Mouse (Mus musculus): ENCODE data around the gene Zfp142. TPM values are rescaled to one million over a fixed set of nuclear protein-coding genes. Genes with fewer than 3 reads are reported as not detected.

The Zfp142 gene
- total and polyA plus RNA-seq, 2 experiments from 2014 or later, result 2.0 to 6.8 TPM

DNA sequence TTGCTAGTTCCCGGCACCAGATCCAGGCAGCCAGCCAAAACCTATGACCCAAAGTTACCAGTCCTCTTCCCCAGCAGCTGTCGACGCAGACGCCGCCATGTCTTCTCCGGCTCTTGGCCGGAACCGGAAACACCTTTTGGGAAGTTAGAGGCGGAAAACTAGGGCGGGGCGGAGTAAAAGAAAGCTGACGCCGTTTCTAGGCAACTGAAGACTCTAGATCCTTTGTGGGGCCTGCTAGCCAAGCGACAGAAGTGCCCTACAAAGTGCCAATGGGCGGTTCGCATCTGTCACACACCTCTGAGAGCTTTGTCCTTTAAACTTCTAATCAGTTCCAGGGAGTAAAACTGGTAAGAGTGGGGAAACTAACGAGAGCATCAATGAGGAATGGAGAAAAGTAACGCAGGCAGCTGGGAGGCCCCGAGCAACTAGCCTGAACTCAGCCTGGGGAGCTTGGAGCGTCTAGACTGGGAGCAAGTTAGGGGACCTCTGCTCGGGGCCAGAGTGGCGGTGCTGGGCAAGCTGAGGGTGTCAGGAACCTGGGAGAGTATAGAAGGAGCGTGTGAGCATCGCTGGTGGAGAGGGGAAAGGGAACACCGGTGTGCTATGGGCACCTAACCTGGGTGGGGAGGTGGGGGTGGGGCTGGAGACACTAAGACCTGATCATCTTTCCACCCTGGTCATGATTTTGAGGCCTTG is 13.4 kb upstream of the Zfp142 start, which contains the start of the genes Rnf25 and Stk36:
Rnf25 (minus strand) TSS at position 131 of the 696 bp plus-strand sequence.
Stk36 (plus strand) TSS at position 179 of the 696 bp plus-strand sequence.
- 7% methylated on average over 25 of the region's 25 CpGs for WGBS
- peak; percentile 96 for DNase-seq (ENCODE audit: low spot score)
- H3K4me3 ChIP-seq (ENCODE audit: low read depth, low read length), result peak within 1 kb of the TSS; percentile 78
- H3K4me1 ChIP-seq (ENCODE audit: control insufficient read depth, insufficient read depth), result peaks cover 10% of the 10 kb centered on the region; the same call in 1 of the 2 replicates
- TF ChIP-seq EP300 (IDR thresholded peaks at IDR 0.05; ENCODE audit: low read depth), result no peak
- no peak for TF ChIP-seq CTCF (IDR thresholded peaks at IDR 0.05; ENCODE audit: low read depth)
- H3K4me2 ChIP-seq (ENCODE audit: low read depth, low read length), result peak within 1 kb of the TSS; percentile 80
- H3K36me3 ChIP-seq (replicated peaks; ENCODE audit: control insufficient read depth, insufficient read depth, low read length), result peaks cover 19% of the 10 kb centered on the region
- H3K27me3 ChIP-seq (ENCODE audit: control insufficient read depth, insufficient read depth, low read length), result no peaks in the 10 kb centered on the region
- peak; percentile 93 for ATAC-seq (ENCODE audit: insufficient read depth, low read depth)
- peak within 1 kb of the TSS; percentile 70 for H3K9ac ChIP-seq (replicated peaks; ENCODE audit: low read depth, low read length)
- H3K27ac ChIP-seq (ENCODE audit: low read depth), result peak within 1 kb of the TSS; percentile 69
- H3K9me3 ChIP-seq (replicated peaks; ENCODE audit: control insufficient read depth, low read length), result no peaks in the 10 kb centered on the region

DNA sequence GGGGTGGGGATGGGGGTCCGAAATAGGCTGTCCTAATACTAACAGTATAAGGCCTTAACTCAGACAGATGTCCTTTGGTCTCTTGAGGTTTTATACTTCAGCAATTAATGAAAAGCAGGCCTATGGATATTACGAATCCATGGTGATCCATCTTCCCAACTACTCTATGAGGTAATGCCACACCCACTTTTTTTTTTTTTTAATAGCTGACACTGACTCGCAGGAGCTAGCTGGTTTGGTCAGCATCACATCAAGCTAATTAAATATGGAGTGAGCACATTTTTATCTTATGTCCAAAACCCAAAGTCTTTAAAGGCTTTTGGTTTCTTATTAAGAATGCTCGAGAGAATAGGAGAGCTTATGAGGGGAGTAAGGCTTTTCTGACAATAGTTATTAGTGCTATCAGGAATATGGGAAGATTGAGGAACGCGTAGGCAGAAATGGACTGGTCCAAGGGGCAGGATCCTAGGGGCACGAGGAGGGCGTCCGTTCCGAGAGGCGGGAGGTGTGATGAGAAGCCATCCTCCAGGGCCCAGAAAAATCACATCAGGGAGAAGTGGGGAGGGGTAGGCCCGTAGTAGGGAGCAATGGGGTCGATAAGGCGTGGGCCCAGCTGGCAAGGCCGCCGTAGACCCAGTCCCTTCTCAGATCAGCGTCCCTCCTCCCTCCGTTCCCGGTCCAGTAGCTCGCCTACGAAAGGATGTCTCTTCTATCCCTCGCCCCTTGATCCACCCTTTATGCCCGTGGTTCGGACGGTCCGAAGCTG is 12.6 kb upstream of the Zfp142 start:
- H3K27me3 ChIP-seq (ENCODE audit: control insufficient read depth, insufficient read depth, low read length), result no peaks in the 10 kb centered on the region
- no peak for DNase-seq (ENCODE audit: low spot score)
- H3K9me3 ChIP-seq (replicated peaks; ENCODE audit: control insufficient read depth, low read length), result no peaks in the 10 kb centered on the region
- peak overlapping the region; percentile 78 for H3K4me3 ChIP-seq (ENCODE audit: low read depth, low read length)
- H3K36me3 ChIP-seq (replicated peaks; ENCODE audit: control insufficient read depth, insufficient read depth, low read length), result peaks cover 24% of the 10 kb centered on the region
- TF ChIP-seq CTCF (IDR thresholded peaks at IDR 0.05; ENCODE audit: low read depth), result no peak
- no peak for TF ChIP-seq EP300 (IDR thresholded peaks at IDR 0.05; ENCODE audit: low read depth)
- H3K9ac ChIP-seq (replicated peaks; ENCODE audit: low read depth, low read length), result peak overlapping the region; percentile 70
- 8% methylated on average over 26 of the region's 26 CpGs for WGBS
- peak overlapping the region; percentile 69 for H3K27ac ChIP-seq (ENCODE audit: low read depth)
- peaks cover 10% of the 10 kb centered on the region; the same call in 1 of the 2 replicates for H3K4me1 ChIP-seq (ENCODE audit: control insufficient read depth, insufficient read depth)
- peak; percentile 64 for ATAC-seq (ENCODE audit: insufficient read depth, low read depth)
- H3K4me2 ChIP-seq (ENCODE audit: low read depth, low read length), result peak overlapping the region; percentile 80

DNA sequence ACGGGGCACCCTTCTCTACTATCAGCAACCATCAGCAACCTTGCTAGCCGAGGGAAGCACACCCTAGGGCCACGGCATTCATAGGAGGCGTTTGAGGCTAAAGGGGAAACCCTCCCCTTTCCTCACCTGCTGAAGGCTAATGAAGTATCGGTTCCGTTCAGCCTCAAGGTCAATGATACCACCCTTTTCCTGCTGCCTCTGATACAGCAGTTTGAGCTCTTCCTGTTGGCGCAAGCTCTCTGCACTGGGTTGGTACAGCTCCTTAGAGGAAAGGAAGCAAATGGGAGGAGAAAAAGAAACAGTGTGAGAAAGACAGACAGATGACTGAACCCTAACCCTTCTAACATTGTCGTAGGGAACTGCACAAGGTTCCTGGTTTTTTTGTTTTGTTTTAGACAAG is 6.4 kb upstream of the Zfp142 start:
- H3K27me3 ChIP-seq (ENCODE audit: control insufficient read depth, insufficient read depth, low read length), result no peaks in the 10 kb centered on the region
- no peak overlapping the region for H3K4me2 ChIP-seq (ENCODE audit: low read depth, low read length)
- no peak overlapping the region for H3K9ac ChIP-seq (replicated peaks; ENCODE audit: low read depth, low read length)
- WGBS, result 72% methylated on average over 8 of the region's 8 CpGs
- ATAC-seq (ENCODE audit: insufficient read depth, low read depth) (no peak), DNase-seq (ENCODE audit: low spot score) (no peak)
- TF ChIP-seq CTCF (IDR thresholded peaks at IDR 0.05; ENCODE audit: low read depth), result no peak
- no peaks in the 10 kb centered on the region for H3K4me1 ChIP-seq (ENCODE audit: control insufficient read depth, insufficient read depth)
- H3K4me3 ChIP-seq (ENCODE audit: low read depth, low read length), result no peak overlapping the region
- no peaks in the 10 kb centered on the region for H3K9me3 ChIP-seq (replicated peaks; ENCODE audit: control insufficient read depth, low read length)
- H3K27ac ChIP-seq (ENCODE audit: low read depth), result no peak overlapping the region
- peaks cover 71% of the 10 kb centered on the region for H3K36me3 ChIP-seq (replicated peaks; ENCODE audit: control insufficient read depth, insufficient read depth, low read length)

DNA sequence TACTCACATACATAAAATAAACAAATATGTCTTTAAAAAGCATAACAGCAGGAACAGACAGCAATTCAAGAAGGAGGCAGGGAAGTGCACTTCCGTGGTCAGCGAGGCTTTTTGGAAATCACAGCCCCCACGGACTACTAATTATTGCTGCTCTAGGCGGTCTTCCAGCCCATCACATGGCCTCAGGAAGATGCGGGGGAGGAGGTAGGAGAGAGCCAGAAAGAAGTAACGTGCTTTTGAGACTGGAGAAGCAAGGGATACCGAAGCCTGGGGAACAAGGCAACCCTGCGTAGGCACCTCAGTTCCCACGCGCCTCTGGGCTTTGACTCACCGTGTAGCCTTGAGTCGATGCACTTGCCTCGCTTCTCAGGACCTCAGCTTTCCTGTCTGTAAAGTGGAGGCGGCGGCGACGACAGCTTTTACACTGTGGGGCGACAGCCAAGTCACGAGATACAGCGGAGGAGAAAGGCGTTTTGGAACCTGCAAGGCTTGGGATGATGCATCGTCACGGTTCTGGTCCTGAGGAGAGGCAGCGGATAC is 743 bp downstream of the Zfp142 start:
- peak overlapping the region; percentile 71 for H3K27ac ChIP-seq (ENCODE audit: low read depth)
- WGBS, result under 1% methylated on average over 24 of the region's 24 CpGs
- H3K9ac ChIP-seq (replicated peaks; ENCODE audit: low read depth, low read length), result peak overlapping the region; percentile 55
- ATAC-seq (ENCODE audit: insufficient read depth, low read depth) (no peak), DNase-seq (ENCODE audit: low spot score) (no peak)
- H3K4me1 ChIP-seq (ENCODE audit: control insufficient read depth, insufficient read depth), result peaks cover 25% of the 10 kb centered on the region
- no peaks in the 10 kb centered on the region for H3K27me3 ChIP-seq (ENCODE audit: control insufficient read depth, insufficient read depth, low read length)
- H3K9me3 ChIP-seq (replicated peaks; ENCODE audit: control insufficient read depth, low read length), result no peaks in the 10 kb centered on the region
- peaks cover 28% of the 10 kb centered on the region for H3K36me3 ChIP-seq (replicated peaks; ENCODE audit: control insufficient read depth, insufficient read depth, low read length)
- peak overlapping the region; percentile 78 for H3K4me2 ChIP-seq (ENCODE audit: low read depth, low read length)
- no peak for TF ChIP-seq CTCF (IDR thresholded peaks at IDR 0.05; ENCODE audit: low read depth)
- TF ChIP-seq EP300 (IDR thresholded peaks at IDR 0.05; ENCODE audit: low read depth), result no peak
- H3K4me3 ChIP-seq (ENCODE audit: low read depth, low read length), result peak overlapping the region; percentile 79

DNA sequence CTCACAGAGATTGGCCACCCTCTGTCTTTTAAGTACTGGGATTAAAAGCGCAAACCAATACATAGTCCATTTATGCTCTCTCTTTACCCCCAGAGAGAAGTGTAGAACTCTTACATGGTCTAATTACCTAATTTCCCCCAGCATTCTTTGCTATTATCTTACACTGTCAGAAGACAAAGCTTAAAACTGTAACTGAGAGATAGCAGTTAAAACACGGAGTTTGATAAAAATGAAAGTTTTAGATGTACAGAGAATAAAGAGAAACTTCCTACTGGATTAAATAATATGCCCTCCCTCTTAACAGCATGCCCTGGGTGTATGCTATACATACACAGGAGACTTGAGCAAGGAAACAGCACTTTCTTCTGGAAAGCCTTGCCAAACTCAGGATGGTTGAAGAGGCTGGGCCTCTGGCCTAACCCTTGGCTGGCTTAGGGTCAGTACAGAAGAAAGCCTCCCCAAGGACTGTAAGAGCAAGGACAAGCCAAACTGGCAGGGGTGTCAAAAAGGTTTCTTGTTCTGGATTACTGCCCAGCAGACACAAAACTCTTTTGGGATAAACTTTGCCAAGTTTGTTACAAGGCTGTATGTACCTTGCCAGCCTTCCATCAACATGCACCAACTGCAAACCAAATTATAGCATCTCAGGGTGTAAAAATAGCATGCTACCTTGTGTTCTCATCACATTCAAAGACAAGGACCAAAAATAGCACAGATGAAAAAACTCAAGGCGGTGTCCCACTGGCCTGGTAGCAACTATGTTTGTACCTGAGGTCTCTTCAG is 3.2 kb downstream of the Zfp142 start:
- Histone ChIP-seq H3K9ac (replicated peaks; ENCODE audit: low read depth, low read length) (no peak overlapping the region), H3K27me3 (ENCODE audit: control insufficient read depth, insufficient read depth, low read length) (no peaks in the 10 kb centered on the region), H3K4me1 (ENCODE audit: control insufficient read depth, insufficient read depth) (peaks cover 25% of the 10 kb centered on the region), H3K27ac (ENCODE audit: low read depth) (no peak overlapping the region; the same call in 1 of the 2 replicates), H3K4me2 (ENCODE audit: low read depth, low read length) (no peak overlapping the region), H3K9me3 (replicated peaks; ENCODE audit: control insufficient read depth, low read length) (no peaks in the 10 kb centered on the region), H3K36me3 (replicated peaks; ENCODE audit: control insufficient read depth, insufficient read depth, low read length) (peaks cover 17% of the 10 kb centered on the region; the same call in 1 of the 2 replicates), H3K4me3 (ENCODE audit: low read depth, low read length) (no peak overlapping the region)
- ATAC-seq (ENCODE audit: insufficient read depth, low read depth) (no peak), DNase-seq (ENCODE audit: low spot score) (no peak)
- TF ChIP-seq EP300 (IDR thresholded peaks at IDR 0.05; ENCODE audit: low read depth) (no peak), CTCF (IDR thresholded peaks at IDR 0.05; ENCODE audit: low read depth) (no peak)
- 71% methylated on average over 3 of the region's 3 CpGs for WGBS

All from heart, postnatal 0 days (tissue).